Mouse (Mus musculus) midbrain, embryonic 13.5 days (tissue): ENCODE results near the gene Gpr65. TPM values are rescaled to one million over a fixed set of nuclear protein-coding genes. Genes with fewer than 3 reads are reported as not detected.

Source experiments
- polyA plus RNA-seq: library from polyadenylated mRNA; unstranded; fragments of >200 nt; fragmentation: Nextera tagmentation; extraction: Ambion mirVana; gene quantifications from 2 replicates; pipeline ENCODE4 v1.2.1, GENCODE M21; 2015

Gene Gpr65
- polyA plus RNA-seq, 1 experiment from 2014 or later = 0.24 TPM

Other genes starting within 250 kb of the Gpr65 start
- gene Galc, start 9.2 kb upstream of the Gpr65 start, polyA plus RNA-seq = 11.5 and 11.6 TPM in 2 replicates